Mouse (Mus musculus): ENCODE results near the gene Sumo1. TPM values are rescaled to one million over a fixed set of nuclear protein-coding genes. Genes with fewer than 3 reads are reported as not detected.

Gene Sumo1
- polyA plus RNA-seq, 1 experiment, result 140 TPM

- peak overlapping the region; percentile 5; the same call in 1 of the 2 replicates for H3K27ac ChIP-seq (ENCODE audit: control insufficient read depth, insufficient read depth, low read depth, low read length, poor library complexity)
- H3K4me1 ChIP-seq (ENCODE audit: control insufficient read depth, insufficient read depth, low read length), result no peaks in the 10 kb centered on the region; the same call in 1 of the 2 replicates
- peak overlapping the region; percentile 61 for H3K4me3 ChIP-seq (replicated peaks; ENCODE audit: control insufficient read depth, low read depth, low read length)
- WGBS, result 10% methylated on average over 11 of the region's 11 CpGs
- TF ChIP-seq CTCF (IDR thresholded peaks at IDR 0.05; ENCODE audit: control insufficient read depth, insufficient read depth, low read length) (no peak), POLR2A (IDR thresholded peaks at IDR 0.05; ENCODE audit: borderline replicate concordance, control insufficient read depth, low read depth, low read length) (no peak)
Measured at GRCm38 (mm10) chr1:59683926-59684818, 13.5 kb upstream of the Sumo1 start.

GRCm38 (mm10) chr1:59673661-59674060 lies 3.0 kb upstream of the Sumo1 start:
- 91% methylated on average over 2 of the region's 2 CpGs for WGBS
- no peak overlapping the region for H3K4me3 ChIP-seq (replicated peaks; ENCODE audit: control insufficient read depth, low read depth, low read length)
- no peak overlapping the region for H3K27ac ChIP-seq (ENCODE audit: control insufficient read depth, insufficient read depth, low read depth, low read length, poor library complexity)
- no peaks in the 10 kb centered on the region for H3K4me1 ChIP-seq (ENCODE audit: control insufficient read depth, insufficient read depth, low read length)
- TF ChIP-seq POLR2A (IDR thresholded peaks at IDR 0.05; ENCODE audit: borderline replicate concordance, control insufficient read depth, low read depth, low read length) (no peak), CTCF (IDR thresholded peaks at IDR 0.05; ENCODE audit: control insufficient read depth, insufficient read depth, low read length) (no peak)

GRCm38 (mm10) chr1:59669962-59670630 lies 538 bp downstream of the Sumo1 start:
- peak overlapping the region; percentile 93 for H3K4me3 ChIP-seq (replicated peaks; ENCODE audit: control insufficient read depth, low read depth, low read length)
- under 1% methylated on average over 53 of the region's 54 CpGs for WGBS
- no peaks in the 10 kb centered on the region; the same call in 1 of the 2 replicates for H3K4me1 ChIP-seq (ENCODE audit: control insufficient read depth, insufficient read depth, low read length)
- peak overlapping the region; percentile 72 for H3K27ac ChIP-seq (ENCODE audit: control insufficient read depth, insufficient read depth, low read depth, low read length, poor library complexity)
- TF ChIP-seq POLR2A (IDR thresholded peaks at IDR 0.05; ENCODE audit: borderline replicate concordance, control insufficient read depth, low read depth, low read length), result no peak
- no peak for TF ChIP-seq CTCF (IDR thresholded peaks at IDR 0.05; ENCODE audit: control insufficient read depth, insufficient read depth, low read length)

- no peaks in the 10 kb centered on the region; the same call in 1 of the 2 replicates for H3K4me1 ChIP-seq (ENCODE audit: control insufficient read depth, insufficient read depth, low read length)
- WGBS, result 68% methylated on average over 2 of the region's 2 CpGs
- TF ChIP-seq POLR2A (IDR thresholded peaks at IDR 0.05; ENCODE audit: borderline replicate concordance, control insufficient read depth, low read depth, low read length) (no peak), CTCF (IDR thresholded peaks at IDR 0.05; ENCODE audit: control insufficient read depth, insufficient read depth, low read length) (no peak)
Measured at GRCm38 (mm10) chr1:59668871-59669270, 1.8 kb downstream of the Sumo1 start.

GRCm38 (mm10) chr1:59663456-59664135 lies 7.0 kb downstream of the Sumo1 start:
- 68% methylated on average over 3 of the region's 3 CpGs for WGBS
- no peaks in the 10 kb centered on the region; the same call in 1 of the 2 replicates for H3K4me1 ChIP-seq (ENCODE audit: control insufficient read depth, insufficient read depth, low read length)
- TF ChIP-seq POLR2A (IDR thresholded peaks at IDR 0.05; ENCODE audit: borderline replicate concordance, control insufficient read depth, low read depth, low read length), result no peak
- H3K4me3 ChIP-seq (replicated peaks; ENCODE audit: control insufficient read depth, low read depth, low read length), result no peak overlapping the region
- no peak overlapping the region for H3K27ac ChIP-seq (ENCODE audit: control insufficient read depth, insufficient read depth, low read depth, low read length, poor library complexity)

More at GRCm38 (mm10) chr1:59668871-59669270, 1.8 kb downstream of the Sumo1 start:
- no peak overlapping the region for H3K27ac ChIP-seq (ENCODE audit: control insufficient read depth, insufficient read depth, low read depth, low read length, poor library complexity)
- no peak overlapping the region for H3K4me3 ChIP-seq (replicated peaks; ENCODE audit: control insufficient read depth, low read depth, low read length)

GRCm38 (mm10) chr1:59656244-59657171 lies 14.1 kb downstream of the Sumo1 start:
- Histone ChIP-seq H3K27ac (ENCODE audit: control insufficient read depth, insufficient read depth, low read depth, low read length, poor library complexity) (no peak overlapping the region), H3K4me1 (ENCODE audit: control insufficient read depth, insufficient read depth, low read length) (no peaks in the 10 kb centered on the region), H3K4me3 (replicated peaks; ENCODE audit: control insufficient read depth, low read depth, low read length) (no peak overlapping the region)
- TF ChIP-seq POLR2A (IDR thresholded peaks at IDR 0.05; ENCODE audit: borderline replicate concordance, control insufficient read depth, low read depth, low read length), result no peak
- TF ChIP-seq CTCF (IDR thresholded peaks at IDR 0.05; ENCODE audit: control insufficient read depth, insufficient read depth, low read length), result no peak
- 84% methylated on average over 7 of the region's 7 CpGs for WGBS

- Histone ChIP-seq H3K4me1 (ENCODE audit: control insufficient read depth, insufficient read depth, low read length) (no peaks in the 10 kb centered on the region), H3K27ac (ENCODE audit: control insufficient read depth, insufficient read depth, low read depth, low read length, poor library complexity) (no peak overlapping the region), H3K4me3 (replicated peaks; ENCODE audit: control insufficient read depth, low read depth, low read length) (no peak overlapping the region)
- TF ChIP-seq POLR2A (IDR thresholded peaks at IDR 0.05; ENCODE audit: borderline replicate concordance, control insufficient read depth, low read depth, low read length), result no peak
- TF ChIP-seq CTCF (IDR thresholded peaks at IDR 0.05; ENCODE audit: control insufficient read depth, insufficient read depth, low read length), result no peak
- WGBS, result 69% methylated on average over 3 of the region's 3 CpGs
Measured at GRCm38 (mm10) chr1:59653243-59653911, 17.3 kb downstream of the Sumo1 start.
